Comparison of ENCODE assay signal across 20 mouse cellular contexts in genomic region chr2:33167060-33167459, GRCm38 (mm10).
"Had no signal": no experiment of that assay in that cellular context is flagged by ENCODE, and none has a peak within 500 bp of the region (broad histone marks: within the 10 kb centered on the region; RNA-seq: fewer than 3 reads in every experiment).

No protein-coding gene starts in this region.

- DNase-seq: liver, embryonic 13.5 days; liver, postnatal 0 days; lung, adult 2 months; lung, postnatal 14 days; lung, postnatal 36 days; right cerebral cortex, postnatal 25 days; thymus, adult 2 months; thymus, postnatal 25 days; thymus, postnatal 4 days had no signal

- H3K36me3 ChIP-seq: liver, embryonic 13.5 days; liver, embryonic 15.5 days; lung, embryonic 15.5 days; stomach, embryonic 15.5 days had no signal

- H3K27ac ChIP-seq: liver, embryonic 13.5 days; liver, embryonic 15.5 days; macrophage; midbrain, embryonic 13.5 days; midbrain, embryonic 15.5 days; neural tube, embryonic 12.5 days; stomach, postnatal 0 days had no signal

- H3K9me3 ChIP-seq: liver, embryonic 13.5 days; liver, embryonic 15.5 days; lung, embryonic 15.5 days; megakaryocyte, embryonic 14.5 days; midbrain, embryonic 13.5 days; midbrain, embryonic 15.5 days; neural tube, embryonic 12.5 days; stomach, embryonic 15.5 days had no signal

- ATAC-seq: liver, postnatal 0 days; lung, postnatal 0 days; midbrain, embryonic 13.5 days; midbrain, embryonic 15.5 days had no signal

- H3K4me1 ChIP-seq: liver, embryonic 15.5 days; midbrain, embryonic 15.5 days had no signal

- H3K27me3 ChIP-seq: liver, embryonic 13.5 days; liver, embryonic 15.5 days; lung, embryonic 15.5 days; midbrain, embryonic 13.5 days; midbrain, embryonic 15.5 days; neural tube, embryonic 12.5 days; stomach, embryonic 15.5 days had no signal

- H3K4me2 ChIP-seq: liver, embryonic 13.5 days; liver, embryonic 15.5 days; lung, embryonic 15.5 days; midbrain, embryonic 11.5 days; midbrain, embryonic 13.5 days; midbrain, embryonic 15.5 days; neural tube, embryonic 12.5 days; stomach, embryonic 15.5 days had no signal

- H3K9ac ChIP-seq: liver, embryonic 13.5 days; liver, embryonic 15.5 days; liver, postnatal 0 days; lung, embryonic 15.5 days; midbrain, embryonic 13.5 days; midbrain, embryonic 15.5 days; neural tube, embryonic 12.5 days; stomach, embryonic 15.5 days had no signal

- H3K4me3 ChIP-seq: liver, embryonic 13.5 days; liver, embryonic 15.5 days; lung, embryonic 15.5 days; megakaryocyte, embryonic 14.5 days; midbrain, embryonic 13.5 days; midbrain, embryonic 15.5 days; neural tube, embryonic 12.5 days; stomach, embryonic 15.5 days had no signal
